Mouse (Mus musculus): ENCODE results near the gene Bag5. TPM values are rescaled to one million over a fixed set of nuclear protein-coding genes. Genes with fewer than 3 reads are reported as not detected.

The Bag5 gene
- polyA plus RNA-seq, 1 experiment = 19.4 TPM

GRCm38 (mm10) chr12:111745274-111745673, 32.2 kb upstream of the Bag5 start:
- no peak for TF ChIP-seq GATA1 (IDR thresholded peaks at IDR 0.05; ENCODE audit: low read length)

DNA sequence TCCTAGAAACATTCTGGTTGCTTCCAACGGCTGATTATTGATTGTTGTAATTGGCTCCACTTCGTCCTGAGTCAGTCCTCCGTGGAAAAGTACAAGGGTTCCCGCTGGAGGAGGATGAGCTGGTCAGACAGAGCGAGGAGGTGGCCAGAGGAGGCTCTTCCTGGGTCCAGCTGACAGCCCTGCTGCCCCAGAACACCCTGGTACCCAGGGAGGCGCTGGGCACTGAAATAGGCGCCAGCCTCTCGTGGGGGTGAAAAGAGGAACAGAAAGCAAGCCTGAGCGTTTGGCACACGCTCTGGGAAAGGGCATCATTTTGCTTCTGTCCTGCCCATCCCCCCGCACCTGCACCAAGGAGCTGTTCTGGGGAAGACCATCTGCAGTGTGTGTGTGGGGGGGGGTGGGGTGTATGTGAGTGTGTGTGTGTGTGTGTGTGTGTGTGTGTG, 30.9 kb upstream of the Bag5 start:
- no peak for TF ChIP-seq GATA1 (IDR thresholded peaks at IDR 0.05; ENCODE audit: low read length)

DNA sequence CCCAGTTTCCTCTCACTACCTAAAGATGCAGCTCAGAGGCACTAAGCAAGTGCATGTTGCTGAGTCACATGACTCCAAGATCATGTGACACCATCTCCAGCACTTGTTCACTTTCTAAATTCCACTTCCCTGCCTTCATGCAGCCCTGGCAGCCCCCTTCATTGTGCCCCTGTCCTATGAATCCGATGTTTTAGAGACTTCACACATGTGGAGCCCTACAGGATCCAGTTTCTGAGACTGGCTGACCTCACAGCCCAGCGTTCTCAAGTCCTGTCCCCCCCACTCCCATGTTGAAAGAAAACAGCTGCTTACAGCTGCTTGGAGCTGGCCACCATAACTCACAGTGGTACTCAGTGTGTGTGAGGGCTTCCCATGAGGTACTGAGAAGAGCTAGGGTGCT, 30.4 kb upstream of the Bag5 start:
- no peak for TF ChIP-seq GATA1 (IDR thresholded peaks at IDR 0.05; ENCODE audit: low read length)

- no peak for TF ChIP-seq GATA1 (IDR thresholded peaks at IDR 0.05; ENCODE audit: low read length)
These were observed 28.3 kb upstream of the Bag5 start for GRCm38 (mm10) chr12:111741338-111741737.

GRCm38 (mm10) chr12:111738754-111739153, 25.7 kb upstream of the Bag5 start:
- TF ChIP-seq GATA1 (IDR thresholded peaks at IDR 0.05; ENCODE audit: low read length) = no peak

DNA sequence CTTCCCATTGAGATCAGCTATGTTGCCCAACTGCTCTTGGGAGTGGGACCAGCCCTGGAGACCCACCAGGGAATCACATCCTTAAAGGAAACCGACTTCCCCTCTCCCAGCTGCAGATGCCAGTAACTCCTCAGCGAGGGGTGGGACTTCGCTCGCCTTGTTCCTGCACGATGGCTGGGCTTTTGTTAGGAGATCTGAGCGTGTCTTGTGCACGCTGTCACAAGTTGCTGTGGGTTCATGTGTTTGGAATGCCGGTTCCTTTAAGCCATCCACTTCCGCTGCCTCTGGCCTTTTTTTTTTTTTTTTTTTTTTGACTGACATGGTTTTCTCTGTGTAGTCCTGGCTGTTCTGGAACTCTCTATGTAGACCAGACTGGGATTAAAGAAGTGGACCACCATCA, 24.3 kb upstream of the Bag5 start:
- no peak for TF ChIP-seq GATA1 (IDR thresholded peaks at IDR 0.05; ENCODE audit: low read length)

GRCm38 (mm10) chr12:111734912-111735311, 21.9 kb upstream of the Bag5 start:
- TF ChIP-seq GATA1 (IDR thresholded peaks at IDR 0.05; ENCODE audit: low read length) = no peak

- no peak for TF ChIP-seq GATA1 (IDR thresholded peaks at IDR 0.05; ENCODE audit: low read length)
These were observed 19.9 kb upstream of the Bag5 start for GRCm38 (mm10) chr12:111732921-111733320.

GRCm38 (mm10) chr12:111731822-111732807, 19.1 kb upstream of the Bag5 start:
- TF ChIP-seq GATA1 (IDR thresholded peaks at IDR 0.05; ENCODE audit: low read length) = no peak

GRCm38 (mm10) chr12:111727956-111728355, 14.9 kb upstream of the Bag5 start:
- no peak for TF ChIP-seq GATA1 (IDR thresholded peaks at IDR 0.05; ENCODE audit: low read length)

GRCm38 (mm10) chr12:111726122-111726463, 13.0 kb upstream of the Bag5 start:
- TF ChIP-seq GATA1 (IDR thresholded peaks at IDR 0.05; ENCODE audit: low read length) = no peak

- no peak for TF ChIP-seq GATA1 (IDR thresholded peaks at IDR 0.05; ENCODE audit: low read length)
These were observed 12.5 kb upstream of the Bag5 start for GRCm38 (mm10) chr12:111725338-111726121.

DNA sequence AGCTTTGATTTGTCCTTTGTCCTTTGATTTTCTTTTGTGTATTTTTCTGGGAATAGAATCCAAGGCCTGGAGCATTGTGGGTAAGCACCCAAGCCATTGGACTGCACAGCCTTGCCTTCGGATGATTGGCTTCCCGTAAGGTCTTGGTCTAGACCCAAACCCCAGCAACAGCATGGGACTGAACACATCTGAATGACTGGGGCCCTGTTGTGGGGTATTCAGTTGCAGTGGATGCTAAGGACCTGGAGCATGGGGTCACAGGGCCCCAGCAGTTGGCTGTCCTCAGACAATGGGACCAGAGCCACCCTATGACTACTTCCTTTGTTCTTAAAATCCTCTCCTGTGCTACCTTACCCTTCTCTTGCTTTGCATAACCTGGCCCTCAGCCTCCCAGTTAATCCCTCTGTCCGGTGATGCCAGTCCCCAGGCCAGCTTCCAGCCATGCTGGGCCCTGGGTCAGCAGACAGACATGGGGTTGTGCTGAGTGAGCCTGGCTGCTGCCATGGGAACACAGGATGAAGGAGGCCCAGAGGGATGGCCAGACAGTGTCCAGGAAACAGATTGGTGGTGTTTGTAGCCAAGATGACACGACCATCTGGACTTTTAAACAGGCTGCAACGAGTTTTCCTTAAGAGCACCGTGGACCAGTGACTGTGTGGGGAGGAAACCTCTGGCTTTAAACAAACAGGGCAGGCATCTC, 11.7 kb upstream of the Bag5 start:
- TF ChIP-seq GATA1 (IDR thresholded peaks at IDR 0.05; ENCODE audit: low read length) = no peak

DNA sequence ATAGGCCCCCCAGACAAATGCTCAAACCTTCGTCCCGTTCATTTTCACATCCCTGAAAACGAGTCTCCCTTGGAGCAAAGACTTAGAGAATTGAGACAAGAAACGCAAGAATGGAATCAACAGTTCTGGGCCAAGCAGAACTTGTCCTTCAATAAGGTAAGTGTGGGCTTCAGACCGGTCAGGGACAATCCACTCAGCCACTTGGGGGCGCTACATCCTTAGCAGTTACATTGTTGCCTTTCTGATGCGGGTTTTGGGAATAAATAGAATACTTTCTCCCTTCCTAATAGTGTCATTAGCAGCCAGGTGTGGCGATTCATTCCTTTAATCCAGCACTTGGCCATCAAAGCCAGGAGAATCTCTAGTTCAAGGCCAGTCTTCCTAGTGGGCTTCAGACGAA, 9.6 kb upstream of the Bag5 start:
- no peak for TF ChIP-seq GATA1 (IDR thresholded peaks at IDR 0.05; ENCODE audit: low read length)

GRCm38 (mm10) chr12:111720222-111720621, 7.2 kb upstream of the Bag5 start:
- no peak for TF ChIP-seq GATA1 (IDR thresholded peaks at IDR 0.05; ENCODE audit: low read length)

- TF ChIP-seq GATA1 (IDR thresholded peaks at IDR 0.05; ENCODE audit: low read length) = no peak
These were observed 5.6 kb upstream of the Bag5 start for GRCm38 (mm10) chr12:111718656-111719055.
